Mouse (Mus musculus): ENCODE data around the gene Sned1.
"Not testable (repeated sequence)": the region's sequence is repeated elsewhere in the genome, so short reads cannot be mapped to it uniquely, and the experiment has no call there.

Gene Sned1

DNA sequence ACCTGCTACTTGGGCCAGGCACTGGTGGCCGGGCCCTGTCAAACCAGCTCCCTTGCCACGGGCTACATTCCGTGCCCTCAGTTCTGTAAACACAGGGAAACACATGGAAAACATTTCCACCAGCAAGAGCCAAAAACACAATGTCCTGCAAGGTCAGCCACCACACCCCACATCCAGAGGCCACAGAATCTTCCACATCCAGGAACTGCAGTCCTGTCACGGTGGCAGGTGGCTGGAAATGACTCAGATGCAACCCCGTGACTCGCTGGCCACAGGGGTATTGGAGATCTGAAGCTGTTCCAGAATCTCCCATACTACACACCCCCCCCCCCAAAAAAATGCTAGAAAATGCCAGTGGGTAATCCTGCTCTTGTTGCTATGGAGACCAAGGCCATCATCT lies 6.4 kb upstream of the Sned1 start:
- DNase-seq (ENCODE audit: low spot score in 2 of 2), result no peak

DNA sequence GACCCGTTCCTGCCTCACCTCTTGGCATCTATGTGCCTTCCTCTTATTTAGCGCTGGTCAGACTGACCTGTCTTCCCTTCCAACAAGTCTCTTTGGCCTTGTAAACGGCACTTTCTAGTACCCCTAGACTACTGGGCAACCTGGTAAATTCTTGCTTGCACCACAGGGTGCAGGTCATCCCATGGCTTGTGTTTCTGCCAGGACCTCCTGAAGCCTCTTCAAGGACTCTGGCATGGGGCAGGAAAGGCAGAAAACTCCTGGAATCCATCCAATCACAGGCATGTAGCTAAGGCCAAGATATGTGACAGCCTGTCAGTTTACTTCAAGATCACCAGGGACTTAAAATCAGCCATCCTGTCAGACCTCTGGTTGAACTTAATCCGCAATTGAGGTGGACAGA lies 6.0 kb upstream of the Sned1 start:
- no peak for DNase-seq (ENCODE audit: low spot score in 2 of 2)

DNA sequence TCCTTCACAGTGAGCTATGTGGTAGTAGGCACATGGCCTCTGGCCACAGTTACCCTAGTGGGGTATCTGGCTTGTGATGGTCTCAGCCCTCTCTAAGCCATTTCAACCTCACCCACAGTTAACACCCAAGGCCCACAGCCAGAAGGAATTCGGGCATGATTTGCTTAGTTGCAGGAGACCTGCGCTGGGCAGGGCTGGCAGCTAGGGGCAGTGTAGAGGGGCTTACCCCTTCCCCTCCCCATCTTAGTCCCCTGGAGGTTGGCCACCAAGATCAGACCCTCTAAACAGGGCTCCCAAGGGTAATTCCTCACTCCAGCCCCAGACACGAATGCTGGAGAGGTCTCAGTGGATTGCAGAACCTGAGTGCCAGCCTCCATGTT lies 894 bp downstream of the Sned1 start:
- no peak for DNase-seq (ENCODE audit: low spot score in 2 of 2)

DNA sequence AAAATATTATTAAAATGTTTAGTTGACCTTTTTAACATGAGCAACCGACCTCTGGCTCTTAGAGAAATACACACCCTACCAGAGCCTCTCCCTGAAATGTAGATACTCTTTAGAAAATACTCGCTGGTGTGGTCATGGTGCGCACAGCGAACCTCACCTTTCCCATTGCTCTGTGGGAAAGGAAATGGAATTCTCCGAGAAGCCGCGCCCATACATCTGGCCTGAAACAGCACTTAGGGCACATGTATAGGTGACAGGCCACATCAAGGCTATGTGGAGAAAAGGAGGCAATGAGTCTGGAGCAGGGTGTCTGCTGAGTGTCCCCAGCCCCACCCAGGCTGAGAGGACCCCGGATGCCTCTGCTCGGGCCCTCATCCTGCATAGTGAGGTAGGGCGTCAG lies 2.0 kb downstream of the Sned1 start:
- DNase-seq (ENCODE audit: low spot score in 2 of 2), result no peak

DNA sequence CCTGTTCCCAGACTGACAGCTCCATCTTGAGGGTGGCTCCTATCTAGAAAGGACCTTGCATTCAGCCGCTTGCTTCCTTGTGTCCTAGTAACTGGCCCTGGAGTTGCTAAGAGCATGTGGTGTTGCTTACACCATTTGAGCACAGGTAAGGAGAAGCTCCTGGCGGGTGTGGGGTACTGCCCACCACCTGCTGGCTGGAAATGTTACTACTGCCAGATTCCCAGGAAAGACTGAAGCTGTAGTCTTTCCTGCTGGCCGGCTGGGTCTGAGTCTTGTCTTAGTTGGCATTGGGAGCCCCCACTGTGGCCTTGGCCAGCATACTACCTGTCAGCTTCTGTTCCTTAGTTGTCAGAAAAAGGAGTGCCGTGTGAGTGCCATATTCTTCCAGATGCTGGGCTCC lies 2.6 kb downstream of the Sned1 start:
- no peak for DNase-seq (ENCODE audit: low spot score in 2 of 2)

DNA sequence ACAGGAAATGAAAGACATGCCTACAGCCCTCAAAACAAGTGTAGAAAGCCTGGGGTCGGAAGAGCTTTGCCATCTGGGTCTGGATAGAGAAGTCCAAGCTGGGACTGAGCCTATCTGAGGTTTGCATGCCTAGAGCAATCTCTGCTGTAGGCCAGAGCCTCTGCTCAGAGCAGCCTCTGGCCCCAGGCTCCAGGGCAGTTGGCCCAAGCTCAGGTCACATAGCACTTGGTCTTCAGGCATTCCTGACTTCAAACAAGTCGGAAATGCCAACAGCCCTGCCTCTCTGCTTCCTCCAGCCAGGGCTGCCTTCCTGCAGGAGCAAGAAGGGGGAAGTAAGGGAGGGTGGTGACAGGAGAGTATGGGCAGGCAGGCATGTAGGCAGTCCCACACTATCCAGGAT lies 10.3 kb downstream of the Sned1 start:
- no peak for DNase-seq (ENCODE audit: low spot score in 2 of 2)

DNA sequence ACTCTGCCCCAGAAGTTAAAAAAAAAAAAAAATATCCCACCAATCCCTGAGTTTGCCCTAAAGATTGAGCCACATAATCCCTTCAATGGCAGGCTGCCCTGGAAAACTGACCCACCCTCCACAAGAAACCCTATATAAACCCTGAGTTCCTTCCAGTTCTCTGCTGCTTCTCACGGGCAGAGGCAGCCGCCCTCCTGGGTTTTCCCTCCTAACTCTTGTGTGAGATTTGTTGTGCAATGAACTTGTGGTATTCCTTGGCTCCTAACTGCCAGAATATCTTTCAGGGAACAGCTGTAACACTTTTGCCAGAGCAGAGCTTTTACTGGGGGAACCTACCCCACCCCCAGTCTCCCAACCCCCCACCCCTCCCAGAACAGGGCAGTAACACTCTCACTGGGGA lies 16.9 kb downstream of the Sned1 start:
- no peak for DNase-seq (ENCODE audit: low spot score in 2 of 2)

DNA sequence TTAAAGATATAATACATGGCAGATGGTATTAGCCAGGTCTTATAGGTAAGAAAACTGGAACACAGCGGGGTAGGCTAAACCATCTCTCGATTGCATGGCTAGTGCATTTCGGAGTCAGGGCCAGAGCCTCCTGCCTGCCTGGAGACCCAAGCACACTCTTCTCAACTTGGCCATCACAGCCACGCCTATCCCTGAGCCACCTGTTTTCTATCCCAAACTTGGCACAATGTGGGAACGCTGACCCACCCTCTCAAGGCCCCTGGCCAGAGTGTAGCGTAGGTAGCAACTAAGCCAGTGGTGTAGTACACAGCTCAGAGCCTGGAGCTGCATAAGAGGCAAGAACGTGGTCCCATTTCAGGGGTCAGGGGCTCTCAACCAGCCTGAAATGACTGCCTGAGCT lies 20.1 kb downstream of the Sned1 start:
- DNase-seq (ENCODE audit: low spot score in 2 of 2), result no peak

DNA sequence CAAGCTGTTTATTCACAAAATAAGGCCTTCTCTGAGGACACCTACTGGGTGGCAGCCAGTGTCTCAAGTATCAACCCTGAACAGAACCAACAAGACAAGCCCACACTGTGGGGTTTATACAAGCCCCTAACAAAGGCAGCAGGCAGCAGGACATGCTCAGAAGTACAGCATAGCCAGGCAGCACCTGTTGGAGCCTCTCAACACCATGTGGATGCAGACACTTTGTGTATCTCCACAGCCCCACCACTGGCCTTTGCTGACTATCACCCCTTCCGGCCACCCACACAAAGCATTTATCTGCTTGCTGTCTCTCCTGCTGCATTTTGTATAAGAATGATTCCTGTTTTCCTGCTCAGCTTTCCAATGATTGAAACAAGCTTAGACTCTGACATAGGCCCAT lies 21.9 kb downstream of the Sned1 start:
- no peak for DNase-seq (ENCODE audit: low spot score in 2 of 2)

DNA sequence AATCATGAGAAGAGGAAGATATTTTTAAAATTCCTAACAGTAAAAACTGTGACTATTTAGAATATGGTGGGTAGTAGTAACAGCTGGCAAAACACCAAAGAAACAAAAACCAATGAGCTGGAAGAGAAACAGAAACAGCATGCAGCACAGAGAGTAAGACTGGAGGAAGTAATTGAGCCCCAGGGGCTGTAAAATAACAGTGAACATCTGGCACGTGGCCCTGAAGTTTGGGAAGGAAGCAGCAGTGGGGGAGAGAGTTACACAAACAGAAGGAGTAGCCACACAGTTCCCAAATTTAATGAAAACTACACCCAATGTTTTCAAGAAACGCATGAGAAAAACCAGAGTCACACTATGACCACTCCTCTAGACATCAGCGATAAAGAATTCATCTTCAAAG lies 31.6 kb downstream of the Sned1 start:
- DNase-seq (ENCODE audit: low spot score in 2 of 2), result no peak

DNA sequence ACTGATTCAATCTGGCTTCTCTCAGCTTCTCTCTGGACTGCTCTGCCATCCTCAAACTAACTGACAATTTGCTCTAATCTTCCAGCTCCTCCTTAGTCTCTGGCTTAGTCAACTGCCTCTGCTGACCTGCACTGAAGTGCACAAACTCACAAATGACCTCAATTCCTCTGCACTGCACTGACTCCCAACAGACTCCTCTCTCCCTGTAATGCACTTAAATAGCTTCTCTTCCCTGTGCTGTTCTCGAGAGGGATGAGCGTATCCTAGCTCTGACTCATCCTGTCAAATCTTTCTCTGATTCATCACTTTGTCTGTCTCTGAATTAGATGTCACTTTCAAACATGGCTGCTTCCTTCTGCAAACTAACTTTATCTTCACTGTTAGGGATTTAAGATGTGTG lies 32.6 kb downstream of the Sned1 start:
- no peak for DNase-seq (ENCODE audit: low spot score in 2 of 2)

DNA sequence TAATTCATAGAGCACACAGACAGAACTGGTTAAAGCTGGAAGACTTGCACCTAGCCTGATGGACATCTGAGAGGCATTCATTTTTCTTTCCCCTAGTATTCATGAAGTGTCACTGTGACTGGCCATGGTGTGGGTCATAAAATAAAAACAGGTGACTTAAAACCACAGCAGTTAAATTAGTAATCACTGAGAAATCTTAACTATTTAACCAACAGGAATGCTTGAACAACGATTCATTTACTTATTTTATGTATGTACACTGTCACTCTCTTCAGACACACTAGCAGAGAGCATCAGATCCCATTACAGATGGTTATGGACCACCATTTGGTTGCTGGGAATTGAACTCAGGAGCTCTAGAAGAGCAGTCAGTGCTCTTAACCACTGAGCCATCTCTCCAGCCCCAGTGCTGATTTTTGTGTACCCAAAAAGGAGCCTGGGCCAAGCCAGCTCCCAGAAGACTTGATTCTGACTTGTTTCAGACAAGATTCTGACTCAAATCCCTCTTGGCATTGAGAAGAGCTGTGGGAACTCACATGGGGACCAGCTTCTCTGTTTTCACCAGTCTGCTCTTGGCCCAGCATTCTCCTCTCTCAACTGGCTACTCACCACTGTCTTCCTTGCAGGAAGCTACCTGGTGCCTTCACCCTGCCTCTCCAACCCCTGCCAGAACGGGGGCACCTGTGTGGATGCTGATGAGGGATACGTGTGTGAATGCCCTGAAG lies 35.0 kb downstream of the Sned1 start:
- no peak for DNase-seq (ENCODE audit: low spot score in 2 of 2)

DNA sequence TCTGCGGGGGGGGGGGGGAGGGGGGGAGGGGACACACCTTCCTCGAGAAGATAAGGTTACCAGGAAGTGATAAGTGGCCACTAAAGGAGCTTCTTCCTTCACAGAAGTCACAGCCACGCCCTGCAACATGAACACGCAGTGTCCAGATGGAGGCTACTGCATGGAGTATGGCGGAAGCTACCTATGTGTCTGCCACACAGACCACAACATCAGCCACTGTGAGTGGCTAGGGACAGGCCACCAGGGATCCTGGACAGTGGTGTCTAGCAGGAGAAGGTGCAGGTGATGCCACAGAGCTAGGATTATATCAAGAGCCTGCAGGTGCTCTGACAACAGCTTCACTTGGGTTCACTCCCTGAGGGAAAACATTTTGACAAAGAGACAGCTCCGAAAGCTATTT lies 36.1 kb downstream of the Sned1 start:
- DNase-seq (ENCODE audit: low spot score in 2 of 2), result no peak

DNA sequence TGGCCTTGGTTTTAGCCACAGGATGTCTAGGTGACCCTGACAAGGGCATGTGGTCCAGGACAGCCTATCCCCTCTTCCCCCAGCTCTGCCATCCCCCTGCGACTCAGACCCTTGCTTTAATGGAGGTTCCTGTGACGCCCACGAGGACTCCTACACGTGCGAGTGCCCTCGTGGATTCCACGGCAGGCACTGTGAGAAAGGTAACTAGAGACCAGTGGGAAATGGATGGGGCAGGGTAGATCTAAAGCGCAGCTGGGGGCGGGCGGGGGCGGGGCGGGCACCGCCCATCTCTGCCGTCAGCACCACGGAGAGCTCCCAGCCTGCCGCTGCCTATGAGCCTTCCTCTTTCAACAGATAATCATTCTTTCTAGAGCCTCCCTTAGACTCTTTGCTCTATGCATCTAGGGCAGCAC lies 36.8 kb downstream of the Sned1 start:
- no peak for DNase-seq (ENCODE audit: low spot score in 2 of 2)

DNA sequence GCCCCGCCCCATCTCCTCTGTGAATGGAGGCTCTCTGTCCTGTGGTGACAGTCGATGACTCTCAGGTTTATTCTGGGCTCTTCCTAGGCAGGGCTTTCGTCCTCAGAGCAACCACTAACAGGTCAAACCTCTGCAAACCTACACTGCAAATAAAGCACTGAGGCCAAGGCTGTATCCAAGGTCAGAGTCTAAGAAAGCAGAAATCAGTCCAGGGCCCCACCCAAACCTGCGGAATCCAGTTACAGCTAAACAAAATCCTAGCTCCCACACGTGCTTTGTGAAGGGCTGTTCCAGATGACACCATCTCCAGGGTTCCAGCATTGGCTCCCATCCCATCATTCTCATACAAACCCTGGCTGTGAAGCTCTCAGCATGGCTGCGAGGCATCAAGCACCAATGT lies 39.9 kb downstream of the Sned1 start:
- no peak for DNase-seq (ENCODE audit: low spot score in 2 of 2)

DNA sequence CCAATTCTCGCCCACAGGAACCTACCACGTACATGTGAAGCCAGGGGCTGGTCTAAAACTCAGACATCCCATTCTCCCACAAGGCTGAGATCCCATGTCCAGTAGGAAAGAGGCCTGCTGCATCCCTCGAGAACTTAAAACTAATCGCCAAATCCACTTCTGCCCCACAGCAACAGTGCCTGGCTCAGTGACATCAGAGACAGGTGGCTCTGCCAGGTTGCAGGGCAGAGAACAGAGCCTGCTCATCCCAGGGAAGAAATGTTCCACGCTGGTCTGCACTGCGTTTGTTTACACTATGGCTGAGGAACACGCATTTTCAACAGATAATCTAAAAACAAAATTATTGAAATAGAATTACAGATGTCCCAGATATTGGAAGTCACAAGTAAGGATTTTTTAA lies 41.4 kb downstream of the Sned1 start:
- DNase-seq (ENCODE audit: low spot score in 2 of 2), result no peak

DNA sequence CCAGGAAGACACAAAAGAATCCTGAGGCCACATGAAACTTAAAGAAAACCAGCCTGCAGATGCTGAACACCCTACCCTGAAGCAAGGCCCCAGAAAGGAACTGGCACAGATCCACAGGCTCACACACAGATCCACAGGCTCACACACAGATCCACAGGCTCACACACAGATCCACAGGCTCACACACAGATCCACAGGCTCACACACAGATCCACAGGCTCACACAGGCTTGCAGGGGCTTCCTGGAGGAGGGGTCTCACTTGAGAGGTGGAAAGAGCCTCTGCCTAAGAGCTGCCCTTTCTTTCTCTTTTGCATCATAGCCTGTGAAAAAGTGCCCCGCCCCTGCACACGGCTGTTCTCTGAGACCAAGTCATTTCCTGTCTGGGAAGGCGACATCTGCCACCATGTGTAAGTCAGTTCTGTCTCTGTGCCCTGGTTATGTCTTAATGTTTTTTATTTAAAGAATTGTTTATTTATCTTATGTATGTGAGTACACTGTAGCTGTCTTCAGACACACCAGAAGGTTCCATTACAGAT lies 54.1 kb downstream of the Sned1 start:
- DNase-seq (ENCODE audit: low spot score in 2 of 2), result no peak

DNA sequence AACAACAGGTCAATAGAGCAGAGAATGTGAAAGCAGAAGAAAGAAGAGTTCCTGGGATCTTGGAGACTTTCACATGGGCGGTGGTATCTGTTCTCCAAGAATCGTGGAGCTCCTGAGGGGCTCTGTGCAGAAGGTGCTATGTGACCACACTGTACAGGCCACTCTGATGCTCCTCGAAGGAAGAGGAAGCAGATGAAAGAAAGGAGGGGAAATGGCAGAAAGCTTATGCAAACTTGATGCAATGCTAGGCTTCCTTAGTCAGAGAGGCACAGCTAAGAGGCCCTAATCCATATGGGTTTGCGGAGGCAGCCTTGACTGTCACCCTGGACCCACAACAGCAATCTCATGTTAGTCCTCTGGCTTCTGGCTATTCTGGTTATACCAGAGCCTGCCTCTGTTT lies 55.3 kb downstream of the Sned1 start:
- no peak for DNase-seq (ENCODE audit: low spot score in 2 of 2)

DNA sequence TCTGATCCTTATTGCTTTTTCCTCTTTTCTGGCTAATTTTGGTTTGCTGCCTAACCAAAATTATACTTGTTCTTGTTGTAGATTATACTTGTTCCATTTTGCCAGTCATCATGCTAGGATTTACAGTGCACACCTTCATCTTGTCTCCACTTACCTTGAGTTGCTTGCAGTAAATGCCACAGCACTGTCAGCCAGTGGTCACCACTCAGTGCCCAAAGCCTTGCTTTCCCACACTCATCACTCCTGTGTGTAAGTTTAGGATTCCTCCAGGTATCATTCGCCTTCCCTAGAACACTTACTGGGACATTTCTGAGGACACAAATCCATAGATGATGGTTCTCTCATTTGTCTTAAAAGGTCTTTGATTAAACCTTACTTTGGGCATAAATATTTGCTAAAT lies 56.0 kb downstream of the Sned1 start:
- DNase-seq (ENCODE audit: low spot score in 2 of 2), result no peak

DNA sequence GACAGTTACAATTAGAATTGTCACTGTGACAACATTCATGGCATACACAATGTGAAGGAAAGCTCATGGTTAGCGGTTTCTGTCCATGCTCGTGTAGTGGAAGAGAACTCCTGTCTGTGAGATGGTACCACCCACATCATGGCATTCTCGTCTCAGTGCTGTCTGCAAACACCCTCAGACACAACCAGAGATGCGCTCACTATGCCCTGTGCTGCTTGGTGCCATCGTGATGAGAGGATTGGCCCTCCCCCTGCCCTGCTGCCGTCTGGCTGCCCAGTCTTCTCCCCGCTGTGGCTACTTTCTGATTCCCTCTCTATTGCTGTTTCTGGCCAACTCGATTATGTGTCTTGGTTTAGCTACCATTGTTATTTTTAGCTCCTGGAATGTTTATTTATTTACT lies 56.4 kb downstream of the Sned1 start:
- no peak for DNase-seq (ENCODE audit: low spot score in 2 of 2)

DNA sequence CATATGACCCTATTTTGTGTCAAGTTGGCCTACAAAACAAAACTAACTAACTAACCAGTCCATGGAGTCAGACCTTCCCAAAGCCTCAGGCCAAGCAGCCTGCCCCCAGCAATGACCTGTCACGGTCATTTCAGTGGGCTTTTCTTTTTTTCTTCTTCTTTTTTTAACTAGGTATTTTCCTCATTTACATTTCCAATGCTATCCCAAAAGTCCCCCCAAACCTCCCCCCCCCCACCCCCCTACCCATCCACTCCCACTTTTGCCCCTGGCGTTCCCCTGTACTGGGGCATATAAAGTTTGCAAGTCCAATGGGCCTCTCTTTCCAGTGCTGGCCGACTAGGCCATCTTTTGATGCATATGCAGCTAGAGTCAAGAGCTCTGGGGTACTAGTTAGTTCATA lies 58.9 kb downstream of the Sned1 start:
- not testable (repeated sequence) for DNase-seq (ENCODE audit: low spot score in 2 of 2)

DNA sequence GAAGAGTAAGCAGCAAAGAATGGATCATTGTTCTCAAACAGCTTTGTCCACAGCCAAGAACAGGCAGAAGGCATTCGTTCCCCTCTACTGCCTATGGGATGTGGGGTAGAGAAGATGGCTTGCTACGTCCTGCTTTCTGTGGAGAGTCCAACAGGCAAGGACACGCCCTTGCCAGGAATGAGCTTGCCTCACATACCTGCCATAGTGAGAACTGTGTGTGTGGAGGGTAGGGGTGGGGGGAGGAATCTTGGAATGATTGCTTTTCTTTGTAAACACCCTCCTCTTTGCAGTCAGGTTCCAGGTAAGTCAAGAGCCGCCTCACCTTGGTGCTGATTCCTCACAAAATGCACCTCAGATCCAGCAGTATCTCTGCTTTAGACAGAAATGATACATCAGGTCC lies 64.2 kb downstream of the Sned1 start:
- no peak for DNase-seq (ENCODE audit: low spot score in 2 of 2)

DNA sequence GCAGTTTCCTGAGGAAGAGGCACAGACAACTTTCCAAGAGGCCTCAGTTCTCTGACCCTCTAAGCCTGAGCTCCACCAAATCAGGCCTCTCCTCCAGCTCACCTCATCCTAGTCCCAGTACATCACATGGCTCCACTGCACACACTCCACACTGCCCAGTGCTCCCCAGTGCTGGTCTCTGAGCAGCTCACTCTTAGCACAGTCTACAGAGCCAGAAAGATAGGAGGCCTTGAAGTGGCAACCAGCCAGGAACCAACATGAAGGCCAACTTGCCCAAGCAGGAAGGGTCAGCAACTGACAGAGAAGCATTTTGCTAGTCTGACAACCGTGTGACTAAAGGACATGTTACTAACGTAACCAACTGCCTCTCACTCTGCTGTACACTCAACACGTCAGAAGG lies 64.9 kb downstream of the Sned1 start:
- DNase-seq (ENCODE audit: low spot score in 2 of 2), result no peak

All from frontal cortex, postnatal 10 days (tissue).